Mouse (Mus musculus) cerebellum, postnatal 14 days (tissue): ENCODE data around the gene Hoxb4.

ENCODE experiments used
- DNase-seq, 2 experiments: peaks; one replicate each; pipeline ENCODE4 v3.0.0; 2021; ENCODE audit warnings: mixed read lengths in 2 of 2

Hoxb4 gene

DNA sequence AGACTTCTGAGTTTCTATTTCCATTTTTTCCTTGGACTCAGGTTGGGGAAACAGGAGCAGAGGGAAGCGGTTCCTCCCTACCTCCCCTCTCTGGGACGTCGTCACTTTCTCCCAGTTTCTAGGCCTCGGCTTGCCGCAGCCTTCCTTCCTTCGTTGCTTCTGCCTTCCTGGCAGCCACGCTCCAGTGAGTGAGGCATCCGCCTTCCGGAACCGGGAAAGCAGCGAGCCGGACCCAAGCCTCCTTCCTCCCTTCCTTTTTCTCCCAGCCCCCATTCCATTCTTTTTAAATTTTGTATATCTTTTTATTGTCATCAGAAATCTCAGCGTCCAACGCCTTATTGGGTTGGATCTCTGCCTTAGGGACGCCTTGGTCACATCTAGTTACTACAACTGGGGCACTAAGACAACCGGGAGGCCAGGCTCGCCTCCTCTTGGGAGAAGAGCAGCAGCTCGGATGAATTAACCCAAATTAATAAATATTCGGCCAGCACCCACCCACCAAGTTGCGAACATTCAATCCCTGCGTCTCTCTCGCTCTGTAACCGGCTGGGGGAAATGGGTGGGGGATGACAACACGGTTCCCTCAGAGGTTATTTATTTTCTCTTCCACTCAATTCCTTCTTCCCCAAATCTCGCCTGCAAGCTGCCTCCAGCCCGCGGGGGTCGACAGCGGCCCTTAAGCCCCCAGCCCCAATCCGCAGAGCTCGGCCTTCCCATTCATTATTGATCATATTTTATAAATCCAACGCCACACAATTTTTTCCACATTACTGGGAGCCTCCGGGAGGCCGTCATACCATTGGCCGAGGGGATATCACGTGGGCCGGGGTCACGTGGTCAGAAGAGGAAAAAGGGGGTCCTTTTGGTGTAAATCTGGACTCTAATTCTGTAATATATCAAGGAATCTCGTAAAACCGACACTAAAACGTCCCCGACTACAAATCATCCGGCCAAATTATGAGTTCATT is 32.0 kb upstream of the Hoxb4 start, which contains the start of gene Hoxb7:
Gene Hoxb7 (plus strand): TSS at position 853 of the 968 bp plus-strand sequence.
- DNase-seq: no peak

DNA sequence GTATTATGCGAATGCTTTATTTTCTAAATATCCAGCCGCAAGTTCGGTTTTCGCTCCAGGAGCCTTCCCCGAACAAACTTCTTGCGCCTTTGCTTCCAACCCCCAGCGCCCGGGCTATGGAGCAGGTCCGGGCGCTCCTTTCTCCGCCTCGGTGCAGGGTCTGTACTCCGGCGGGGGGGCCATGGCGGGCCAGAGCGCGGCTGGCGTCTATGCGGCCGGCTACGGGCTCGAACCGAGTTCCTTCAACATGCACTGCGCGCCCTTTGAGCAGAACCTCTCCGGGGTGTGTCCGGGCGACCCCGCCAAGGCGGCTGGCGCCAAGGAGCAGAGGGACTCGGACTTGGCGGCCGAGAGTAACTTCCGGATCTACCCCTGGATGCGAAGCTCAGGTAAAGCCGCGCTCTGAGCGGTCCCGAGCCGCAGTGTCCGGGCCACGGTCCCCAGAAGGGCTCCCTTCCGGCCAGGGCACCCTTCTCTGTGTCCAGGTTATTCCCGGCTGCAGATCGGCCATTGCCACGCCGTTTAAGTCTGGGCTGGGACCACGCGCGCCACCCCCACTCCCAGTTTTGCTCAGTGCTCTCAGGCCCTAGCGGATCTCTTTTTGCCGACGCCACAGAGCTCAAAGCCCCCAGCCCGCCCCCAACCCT is 31.2 kb upstream of the Hoxb4 start:
- DNase-seq: no peak

DNA sequence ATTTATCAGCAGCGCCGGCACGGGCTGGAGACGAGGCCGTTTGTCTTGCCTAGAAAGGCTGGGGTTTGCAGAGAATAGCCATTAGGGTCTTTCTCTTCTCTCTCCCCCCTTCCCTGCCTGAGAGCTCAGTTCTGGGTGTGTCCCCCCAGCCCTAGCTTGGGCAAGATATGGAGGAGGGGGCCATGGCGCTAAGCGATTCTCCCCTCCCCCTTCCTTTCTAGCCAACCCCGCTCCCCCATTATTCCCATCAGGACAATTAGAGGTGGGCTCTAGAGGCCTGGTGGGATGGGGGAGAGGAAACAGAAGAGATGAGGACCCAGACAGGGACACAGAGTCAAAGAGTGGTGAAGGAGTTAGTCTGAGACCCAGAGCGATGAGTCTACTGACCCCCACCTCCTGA is 30.7 kb upstream of the Hoxb4 start:
- no peak for DNase-seq

DNA sequence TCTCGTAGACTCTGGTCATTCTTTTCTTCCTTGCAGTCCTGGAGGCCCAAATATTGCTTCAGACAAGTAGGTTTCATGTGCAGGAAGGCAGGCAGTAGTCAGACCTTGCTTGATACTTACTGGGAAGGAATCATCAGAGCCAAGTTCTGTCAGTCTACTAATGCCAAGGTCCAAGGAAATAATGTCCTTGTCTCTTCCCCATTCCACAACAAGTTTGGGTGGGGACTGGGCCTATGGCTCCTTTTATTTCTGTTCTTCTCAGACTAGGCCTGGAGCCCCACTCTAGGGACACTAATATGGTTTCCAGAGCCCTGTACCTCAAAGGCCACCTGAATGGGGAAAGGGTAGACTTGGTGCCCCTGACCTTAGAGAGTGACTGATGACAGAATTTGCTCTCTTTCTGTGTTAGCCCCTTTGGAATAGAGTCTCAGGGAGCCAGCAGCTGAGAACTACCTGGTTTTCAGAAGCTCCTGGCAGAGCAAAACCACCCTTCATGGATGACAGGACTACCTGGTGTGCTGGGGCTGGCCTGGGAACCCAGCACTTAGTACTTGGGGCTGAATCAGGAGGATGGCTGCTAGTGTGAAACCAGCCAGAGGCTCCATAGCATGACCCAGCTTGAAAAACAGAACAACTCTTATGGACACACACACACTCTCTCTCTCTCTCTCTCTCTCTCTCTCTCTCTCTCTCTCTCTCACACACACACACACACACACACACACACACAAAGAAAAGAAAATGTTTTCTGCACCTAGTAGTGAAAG is 29.4 kb upstream of the Hoxb4 start:
- DNase-seq: no peak

DNA sequence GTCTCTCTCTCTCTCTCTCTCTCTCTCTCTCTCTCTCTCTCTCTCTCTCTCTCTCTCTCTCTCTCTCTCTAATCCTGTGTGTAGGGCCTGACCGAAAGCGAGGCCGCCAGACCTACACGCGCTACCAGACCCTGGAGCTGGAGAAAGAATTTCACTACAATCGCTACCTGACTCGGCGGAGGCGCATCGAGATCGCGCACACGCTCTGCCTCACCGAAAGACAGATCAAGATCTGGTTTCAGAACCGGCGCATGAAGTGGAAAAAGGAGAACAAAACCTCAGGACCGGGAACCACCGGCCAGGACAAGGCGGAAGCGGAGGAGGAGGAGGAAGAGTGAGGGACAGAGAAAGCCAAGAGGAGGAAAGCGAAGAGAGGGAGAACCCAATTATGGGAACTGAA is 28.8 kb upstream of the Hoxb4 start:
- no peak for DNase-seq

DNA sequence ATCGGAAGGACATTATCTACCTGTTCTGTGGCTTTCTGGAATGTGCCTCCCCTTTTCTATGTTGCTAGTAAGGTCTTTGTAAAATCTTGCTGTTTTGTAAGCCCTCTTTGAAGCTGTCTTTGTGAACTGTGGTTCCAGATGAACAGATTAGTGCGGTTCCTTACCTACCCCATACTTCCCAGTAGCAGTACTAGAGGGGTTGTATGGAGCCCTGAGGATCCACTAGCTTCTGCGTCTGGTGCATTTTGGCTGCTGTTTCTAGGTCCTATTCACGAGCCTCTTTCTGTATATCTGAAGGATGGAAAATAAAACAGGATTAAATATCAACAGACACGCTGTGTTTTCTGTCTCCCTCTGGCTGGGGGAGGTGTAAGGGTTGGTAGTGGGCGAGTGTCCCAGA is 28.2 kb upstream of the Hoxb4 start:
- no peak for DNase-seq

DNA sequence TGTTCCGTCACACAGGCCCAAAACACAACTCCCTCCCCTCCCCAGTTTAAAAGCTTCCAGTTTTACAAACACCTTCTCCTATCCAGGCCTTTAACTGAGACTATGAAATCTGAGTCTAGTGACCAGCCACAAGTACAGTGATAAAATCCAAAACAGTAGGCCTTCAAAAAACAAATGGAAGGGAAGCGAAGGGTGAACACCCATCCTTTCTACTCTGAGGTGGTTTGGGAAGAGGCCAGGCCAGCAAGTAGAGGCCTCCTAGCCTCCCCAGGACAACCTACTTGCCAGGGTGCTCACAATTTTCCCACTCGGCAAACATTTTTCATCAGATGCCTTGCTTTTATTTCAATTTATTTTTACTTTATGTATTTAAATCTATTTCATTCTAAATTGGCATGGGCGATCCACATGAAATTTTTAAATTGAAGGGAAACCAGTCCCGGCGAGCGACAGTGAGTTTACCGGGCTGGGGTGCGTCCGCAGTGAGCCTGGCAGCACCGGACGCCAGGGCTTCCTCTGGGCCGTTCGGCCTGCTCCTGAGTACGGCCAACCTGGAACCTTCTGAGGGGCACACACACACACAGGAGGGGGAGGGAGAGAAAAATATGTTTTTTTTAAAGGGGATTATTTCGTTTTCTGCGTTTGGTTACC is 27.2 kb upstream of the Hoxb4 start:
- DNase-seq: no peak

DNA sequence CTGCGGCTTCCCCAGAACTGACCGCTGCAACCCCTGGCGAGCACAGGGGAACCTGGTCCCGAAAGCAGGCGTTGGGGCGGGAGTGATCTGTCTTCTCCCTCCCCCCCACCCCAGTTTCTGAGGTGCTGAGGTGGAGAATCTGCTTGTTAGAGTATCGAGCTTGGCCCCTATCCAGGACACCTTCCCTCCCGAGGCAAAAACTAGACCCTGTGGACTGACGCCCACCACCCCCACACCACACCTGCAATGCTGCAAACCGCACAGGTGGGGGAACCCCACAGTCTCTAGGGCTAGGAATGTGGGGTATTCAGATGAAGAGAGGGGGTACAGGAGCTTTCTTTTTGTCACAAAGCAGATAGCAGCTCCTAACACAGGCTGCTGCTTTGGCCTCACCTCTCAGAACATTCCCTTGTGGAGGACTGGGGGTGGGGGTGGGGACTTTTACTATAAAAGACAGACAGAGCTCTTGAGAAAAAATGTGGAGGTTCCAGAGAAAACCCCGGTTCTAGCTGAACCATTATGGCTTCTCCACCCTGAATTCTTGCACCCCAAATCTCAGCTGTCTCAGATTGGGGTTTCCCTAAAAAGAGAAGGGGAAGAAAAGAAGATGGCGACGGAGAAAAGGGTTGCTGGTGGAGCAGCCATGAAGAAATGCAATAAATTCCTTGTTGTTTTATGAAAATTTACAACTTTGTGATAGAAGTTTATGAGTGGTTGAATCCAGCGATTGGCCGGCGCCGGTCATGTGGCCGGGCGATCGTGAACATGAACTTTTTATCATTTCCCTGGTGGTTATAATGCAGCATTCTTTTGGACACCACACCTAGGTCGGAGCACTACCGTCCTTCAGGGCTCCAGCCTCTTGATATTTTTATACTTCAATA is 26.1 kb upstream of the Hoxb4 start, which contains the start of gene Hoxb6:
Gene Hoxb6 (plus strand): TSS at position 796 of the 884 bp plus-strand sequence.
- no peak for DNase-seq

DNA sequence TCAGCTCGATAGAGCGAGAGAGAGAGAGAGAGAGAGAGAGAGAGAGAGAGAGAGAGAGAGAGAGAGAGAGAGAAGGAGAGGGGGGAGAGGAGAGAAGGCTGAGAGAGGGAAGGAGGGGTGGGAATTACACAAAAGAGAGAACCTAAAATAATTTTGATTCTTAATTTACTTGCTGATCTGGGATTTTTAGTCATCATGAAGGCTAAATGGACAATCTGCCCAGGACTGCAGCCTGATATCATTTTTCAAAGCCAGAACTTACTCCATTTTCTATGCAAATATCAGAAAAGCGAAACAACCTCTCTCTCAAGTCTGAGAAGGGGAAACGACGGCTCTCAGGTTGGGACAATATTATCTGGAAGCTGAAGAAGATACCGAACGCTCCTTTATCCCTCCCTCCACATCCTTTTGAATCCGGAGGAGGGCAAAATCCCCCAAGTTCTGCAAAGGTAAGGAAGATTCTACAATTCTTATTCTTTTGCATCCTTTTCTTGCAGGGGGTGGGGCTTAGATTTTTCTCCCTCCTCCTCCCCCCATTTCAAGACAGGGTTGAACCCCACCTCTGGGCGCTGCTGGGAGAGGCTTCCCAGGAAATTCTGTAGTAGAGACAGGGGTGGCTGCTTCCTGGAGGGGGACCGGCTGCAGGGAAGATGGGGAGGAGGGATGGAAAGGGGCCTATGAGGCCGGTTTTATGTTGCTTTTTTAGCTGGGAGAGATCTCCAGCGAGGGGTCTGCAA is 25.3 kb upstream of the Hoxb4 start:
- no peak for DNase-seq

DNA sequence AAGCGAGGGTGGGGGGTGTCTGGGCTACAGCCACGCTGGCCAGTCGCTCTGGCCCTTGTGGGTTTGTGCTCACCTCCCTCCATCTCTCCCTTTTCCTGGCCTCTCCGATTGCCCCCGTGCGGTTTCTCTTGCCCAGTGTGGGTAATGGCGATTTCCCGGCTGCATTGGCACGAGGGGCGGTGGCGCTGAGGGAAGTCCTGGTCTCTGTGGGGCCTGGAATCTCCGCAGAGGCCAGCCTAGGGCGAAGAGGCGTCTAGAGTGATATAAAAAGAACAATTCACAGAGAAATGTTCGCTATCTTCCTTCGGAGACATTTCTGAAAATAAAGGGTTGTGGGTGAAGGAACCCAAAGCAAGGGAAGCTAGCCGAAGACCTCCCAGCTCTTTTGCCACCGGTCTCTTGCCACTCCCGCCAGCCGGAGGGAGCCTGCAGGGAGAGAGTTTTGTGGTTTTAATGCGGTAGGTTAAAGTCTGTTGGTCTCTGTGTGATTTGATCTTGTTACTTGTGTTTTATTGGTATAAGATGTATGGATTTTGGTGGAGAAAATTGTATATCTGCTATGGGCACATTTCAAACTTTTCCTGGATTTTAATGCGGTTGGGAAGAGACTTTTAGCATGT is 24.7 kb upstream of the Hoxb4 start:
- no peak for DNase-seq

DNA sequence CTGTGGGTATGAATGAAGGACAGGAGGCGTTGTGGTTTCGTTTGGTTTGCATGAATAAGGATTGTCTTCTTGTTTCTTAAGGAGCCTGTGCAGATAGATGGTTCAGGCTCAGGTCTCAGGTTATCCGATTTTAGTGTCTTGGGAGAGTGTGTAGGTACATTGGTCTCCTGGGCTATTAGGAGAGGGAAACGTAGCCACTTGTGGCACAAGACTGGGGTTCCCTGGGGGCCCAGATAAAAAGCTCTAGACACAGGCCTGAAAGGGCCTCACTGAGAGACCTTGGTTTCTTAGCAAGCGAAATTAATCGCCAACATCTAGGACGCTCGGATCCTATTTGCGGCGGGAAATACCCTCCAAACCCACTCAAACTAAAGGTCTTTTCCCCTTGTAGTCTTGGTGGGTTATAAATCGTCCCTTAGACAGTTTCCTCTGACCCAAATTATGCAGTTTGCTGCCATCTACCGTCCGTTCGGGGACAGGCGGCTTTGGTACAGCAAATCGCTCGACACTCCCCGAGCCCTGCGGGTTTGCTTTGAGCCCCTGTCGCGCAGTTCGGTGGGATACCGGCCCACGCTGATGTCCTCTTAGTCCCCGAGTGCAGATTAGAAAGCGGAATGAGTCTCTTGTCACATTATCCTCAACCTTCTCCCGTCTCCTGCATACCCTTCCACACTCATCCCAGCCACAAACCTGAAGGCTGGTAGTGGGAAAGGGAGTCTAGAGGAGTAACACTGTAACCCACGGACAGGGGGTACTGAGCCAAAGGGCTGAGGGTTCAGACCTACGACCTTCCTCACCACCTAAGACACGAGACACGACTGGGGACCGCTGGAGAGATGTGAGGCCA is 23.6 kb upstream of the Hoxb4 start:
- peak; percentile 78 to 83 for DNase-seq

DNA sequence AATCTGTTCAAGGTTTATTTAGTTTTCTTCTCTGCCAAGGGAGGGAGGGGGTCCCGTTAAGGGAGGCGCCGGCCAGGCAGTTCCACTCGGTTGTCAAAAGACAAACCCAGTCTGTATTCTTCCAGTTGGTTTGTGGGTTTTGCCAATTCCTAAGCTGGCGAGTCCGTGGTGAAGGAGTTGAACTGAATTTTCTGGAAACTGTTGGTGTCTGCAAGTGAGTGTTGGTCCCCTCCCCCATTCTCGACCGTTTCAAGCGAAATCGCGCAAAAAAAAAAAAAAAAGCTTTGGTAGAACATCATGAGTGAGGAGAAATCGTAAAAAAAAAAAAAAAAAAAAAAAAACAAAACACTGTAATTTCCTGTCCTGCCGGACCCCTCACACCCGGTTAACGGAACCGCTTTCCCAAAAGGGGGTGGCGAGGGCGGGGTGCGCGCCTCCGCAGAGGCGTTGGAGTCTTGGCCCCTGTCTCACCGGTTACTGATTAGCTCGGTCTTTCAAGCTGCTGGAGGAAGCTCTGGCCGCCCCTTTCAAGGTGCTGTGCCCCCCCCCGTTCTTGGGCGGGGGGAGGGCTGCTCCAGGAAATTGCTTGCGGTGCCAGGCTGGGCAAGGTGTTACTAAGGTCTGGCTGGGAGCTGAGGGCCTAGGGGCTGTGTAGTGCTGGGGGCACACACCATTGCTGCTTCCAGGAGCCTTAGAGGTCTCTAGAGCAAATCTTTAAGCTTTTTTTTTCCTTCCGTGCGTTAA is 22.8 kb upstream of the Hoxb4 start:
- no peak for DNase-seq

DNA sequence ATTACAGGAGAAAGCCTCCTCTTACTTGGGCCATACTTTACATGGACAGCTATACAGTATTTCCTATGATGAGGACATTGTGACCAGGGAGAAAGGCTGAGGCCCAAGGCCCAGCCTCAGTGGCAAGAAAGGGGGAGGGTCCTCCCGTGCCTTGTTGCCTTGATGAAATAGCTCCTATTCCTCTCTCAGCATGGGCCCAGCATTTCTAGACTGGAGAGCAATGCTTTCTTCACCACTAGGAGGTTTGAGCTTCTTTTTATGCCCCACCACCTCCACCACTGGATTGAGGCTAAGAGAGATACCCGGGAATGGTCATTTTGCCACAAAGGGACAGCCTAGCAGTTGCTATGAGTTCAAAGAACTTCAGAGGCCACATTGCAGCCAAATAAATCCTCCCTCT is 21.1 kb upstream of the Hoxb4 start:
- no peak for DNase-seq

DNA sequence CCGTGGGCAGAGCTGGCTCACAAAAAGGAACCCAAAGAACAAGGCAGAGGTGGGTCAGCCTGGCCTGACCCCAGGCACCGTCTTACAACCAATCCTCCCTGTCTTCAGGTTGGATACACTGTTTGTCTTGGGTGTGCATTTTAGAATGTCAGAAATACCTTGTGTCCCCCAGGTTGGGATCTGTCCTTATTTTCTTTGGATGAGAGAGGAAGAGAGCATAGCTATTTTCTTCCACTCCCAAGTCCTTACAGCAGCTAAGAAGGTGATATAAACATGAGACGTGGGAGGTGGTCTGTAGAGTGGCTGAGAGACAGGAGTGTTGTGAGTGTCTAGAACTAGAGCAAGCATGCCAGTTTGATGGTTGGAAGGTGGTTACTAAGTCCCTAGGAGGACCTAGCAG is 20.6 kb upstream of the Hoxb4 start:
- no peak for DNase-seq

DNA sequence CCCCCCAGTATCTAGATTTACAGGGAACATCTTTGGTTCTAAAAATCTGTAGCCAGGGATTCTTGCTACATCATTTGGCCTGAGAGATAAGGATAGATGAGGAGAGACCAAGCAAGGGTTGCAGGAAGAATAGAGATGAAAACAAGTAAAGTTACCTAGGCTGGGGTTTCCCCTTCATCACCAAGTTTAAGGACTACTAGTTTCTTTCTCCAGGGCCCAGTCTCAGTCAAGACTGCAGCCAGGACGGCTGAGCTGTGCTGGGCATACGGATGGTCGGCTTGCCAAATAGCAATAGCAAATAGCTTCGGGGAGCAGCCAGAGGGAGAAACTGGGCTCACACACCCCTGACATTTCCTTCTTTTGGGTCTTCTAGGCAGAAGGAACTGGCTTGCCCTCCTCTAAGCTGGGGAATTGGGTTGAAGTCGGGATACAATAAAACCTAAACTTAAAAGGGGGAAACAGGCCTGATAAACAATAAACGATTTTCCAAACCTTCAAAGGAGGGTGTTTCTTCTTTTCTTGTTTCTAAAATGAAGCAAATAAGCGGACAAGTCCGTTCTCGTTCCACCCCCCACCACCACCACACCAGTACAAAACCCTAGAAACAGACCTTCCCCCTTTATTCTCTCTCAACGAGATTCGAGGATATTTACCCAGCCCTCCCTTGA is 20.0 kb upstream of the Hoxb4 start:
- no peak for DNase-seq

DNA sequence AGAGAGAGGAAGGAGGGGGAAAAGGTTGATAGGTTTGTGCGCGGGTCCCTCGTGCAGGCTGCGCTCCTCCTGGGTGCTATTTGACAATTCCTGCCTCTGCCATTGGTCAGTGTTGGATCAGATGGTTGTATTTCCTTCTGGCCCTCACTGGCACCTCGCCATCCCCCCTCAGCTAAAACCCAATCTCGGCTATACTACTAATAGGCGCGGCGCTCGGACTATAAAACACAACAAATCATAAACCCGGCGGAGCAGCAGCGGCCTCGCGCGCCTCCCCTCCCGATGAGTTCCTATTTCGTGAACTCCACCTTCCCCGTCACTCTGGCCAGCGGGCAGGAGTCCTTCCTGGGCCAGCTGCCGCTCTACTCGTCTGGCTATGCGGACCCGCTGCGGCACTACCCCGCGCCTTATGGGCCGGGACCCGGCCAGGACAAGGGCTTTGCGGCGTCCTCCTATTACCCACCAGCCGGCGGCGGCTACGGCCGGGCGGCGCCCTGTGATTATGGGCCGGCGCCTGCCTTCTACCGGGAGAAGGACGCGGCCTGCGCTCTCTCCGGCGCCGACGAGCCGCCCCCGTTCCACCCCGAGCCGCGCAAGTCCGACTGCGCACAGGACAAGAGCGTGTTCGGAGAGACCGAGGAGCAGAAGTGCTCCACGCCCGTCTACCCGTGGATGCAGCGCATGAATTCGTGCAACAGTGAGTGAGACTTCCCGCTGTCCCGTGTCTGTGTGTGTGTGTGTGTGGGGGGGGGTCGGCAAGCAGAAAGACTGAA is 19.0 kb upstream of the Hoxb4 start:
- DNase-seq: no peak

DNA sequence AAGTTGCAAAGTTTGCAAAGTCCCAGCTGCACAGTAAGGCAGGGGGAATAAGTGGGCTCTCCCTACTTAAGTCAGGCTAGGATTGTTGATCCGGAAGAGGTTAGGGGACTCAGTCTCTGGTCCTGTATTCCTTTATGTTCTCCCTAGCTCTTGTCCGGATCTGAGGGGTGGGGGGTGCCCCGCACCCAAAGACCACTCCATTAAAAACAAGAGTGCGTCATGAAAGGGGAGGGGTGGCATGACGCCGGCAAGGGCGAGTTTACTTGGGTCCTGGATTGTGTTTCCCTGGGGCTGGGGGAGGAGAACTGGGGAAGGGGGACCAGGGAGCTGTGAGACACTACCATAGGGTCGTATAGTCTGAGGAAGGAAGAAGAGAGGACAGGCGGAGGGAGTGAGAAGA is 18.3 kb upstream of the Hoxb4 start:
- no peak for DNase-seq
